Mouse (Mus musculus): ENCODE results near the gene Col8a1. TPM values are rescaled to one million over a fixed set of nuclear protein-coding genes. Genes with fewer than 3 reads are reported as not detected.

Col8a1 gene
- polyA plus RNA-seq, 1 experiment from 2014 or later, result 0.73 TPM

- H3K4me3 ChIP-seq (ENCODE audit: low read length), result no peak overlapping the region
- 94% methylated on average over 5 of the region's 5 CpGs for WGBS
These were observed 55.8 kb downstream of the Col8a1 start for GRCm38 (mm10) chr16:57698733-57699132.

GRCm38 (mm10) chr16:57694694-57695093 lies 59.8 kb downstream of the Col8a1 start:
- Histone ChIP-seq H3K4me3 (ENCODE audit: low read length) (no peak overlapping the region), H3K36me3 (ENCODE audit: control insufficient read depth, insufficient read depth, low read length) (no peaks in the 10 kb centered on the region), H3K4me1 (ENCODE audit: control insufficient read depth, insufficient read depth, low read length) (no peaks in the 10 kb centered on the region), H3K27ac (ENCODE audit: low read depth, low read length) (no peak overlapping the region), H3K9ac (ENCODE audit: low read depth, low read length) (no peak overlapping the region), H3K27me3 (ENCODE audit: control insufficient read depth, insufficient read depth, low read length) (no peaks in the 10 kb centered on the region), H3K9me3 (ENCODE audit: control insufficient read depth, low read length) (no peaks in the 10 kb centered on the region), H3K4me2 (replicated peaks; ENCODE audit: low read depth, low read length) (no peak overlapping the region)
- 55% methylated on average over 1 of the region's 1 CpGs for WGBS
- ATAC-seq (ENCODE audit: low FRiP score, low TSS enrichment), result no peak

More at GRCm38 (mm10) chr16:57698733-57699132, 55.8 kb downstream of the Col8a1 start:
- no peaks in the 10 kb centered on the region for H3K36me3 ChIP-seq (ENCODE audit: control insufficient read depth, insufficient read depth, low read length)
- no peaks in the 10 kb centered on the region for H3K27me3 ChIP-seq (ENCODE audit: control insufficient read depth, insufficient read depth, low read length)
- no peaks in the 10 kb centered on the region for H3K4me1 ChIP-seq (ENCODE audit: control insufficient read depth, insufficient read depth, low read length)
- no peaks in the 10 kb centered on the region for H3K9me3 ChIP-seq (ENCODE audit: control insufficient read depth, low read length)
- no peak overlapping the region for H3K9ac ChIP-seq (ENCODE audit: low read depth, low read length)
- no peak overlapping the region for H3K4me2 ChIP-seq (replicated peaks; ENCODE audit: low read depth, low read length)
- H3K27ac ChIP-seq (ENCODE audit: low read depth, low read length), result no peak overlapping the region
- no peak for ATAC-seq (ENCODE audit: low FRiP score, low TSS enrichment)

DNA sequence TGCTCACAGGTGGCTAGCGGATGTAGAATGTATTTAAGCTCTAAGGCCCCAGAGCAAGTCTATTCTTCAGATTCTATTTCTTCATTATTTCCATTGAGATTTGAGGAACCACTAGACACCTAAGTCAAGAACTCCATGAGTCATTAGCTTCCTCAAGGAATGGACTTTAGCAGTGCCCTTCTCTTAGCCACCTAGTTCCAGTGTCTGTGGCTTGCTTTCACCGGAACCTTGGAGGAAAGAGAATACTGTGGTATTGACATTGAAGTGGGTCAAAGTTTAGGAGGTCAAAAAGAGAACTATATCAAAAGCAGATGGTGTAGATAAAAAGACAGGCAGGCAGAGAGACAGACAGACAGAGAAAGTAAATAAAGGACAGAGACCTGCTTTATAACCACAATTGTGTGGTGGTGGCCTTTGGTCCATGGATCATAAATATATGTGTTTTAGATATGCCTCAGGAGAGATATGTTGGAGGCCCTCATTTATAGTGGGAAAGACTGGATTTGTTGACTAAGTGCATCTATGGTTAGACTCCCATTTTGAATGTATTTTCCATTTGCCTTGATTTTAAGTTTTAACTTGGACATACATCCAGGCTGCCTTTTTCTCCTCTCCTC lies 60.5 kb downstream of the Col8a1 start:
- Histone ChIP-seq H3K4me3 (ENCODE audit: low read length) (no peak overlapping the region), H3K36me3 (ENCODE audit: control insufficient read depth, insufficient read depth, low read length) (no peaks in the 10 kb centered on the region), H3K9me3 (ENCODE audit: control insufficient read depth, low read length) (no peaks in the 10 kb centered on the region), H3K9ac (ENCODE audit: low read depth, low read length) (no peak overlapping the region), H3K27ac (ENCODE audit: low read depth, low read length) (no peak overlapping the region), H3K4me1 (ENCODE audit: control insufficient read depth, insufficient read depth, low read length) (no peaks in the 10 kb centered on the region), H3K4me2 (replicated peaks; ENCODE audit: low read depth, low read length) (no peak overlapping the region), H3K27me3 (ENCODE audit: control insufficient read depth, insufficient read depth, low read length) (no peaks in the 10 kb centered on the region)
- WGBS, result 74% methylated on average over 2 of the region's 2 CpGs
- no peak for ATAC-seq (ENCODE audit: low FRiP score, low TSS enrichment)

DNA sequence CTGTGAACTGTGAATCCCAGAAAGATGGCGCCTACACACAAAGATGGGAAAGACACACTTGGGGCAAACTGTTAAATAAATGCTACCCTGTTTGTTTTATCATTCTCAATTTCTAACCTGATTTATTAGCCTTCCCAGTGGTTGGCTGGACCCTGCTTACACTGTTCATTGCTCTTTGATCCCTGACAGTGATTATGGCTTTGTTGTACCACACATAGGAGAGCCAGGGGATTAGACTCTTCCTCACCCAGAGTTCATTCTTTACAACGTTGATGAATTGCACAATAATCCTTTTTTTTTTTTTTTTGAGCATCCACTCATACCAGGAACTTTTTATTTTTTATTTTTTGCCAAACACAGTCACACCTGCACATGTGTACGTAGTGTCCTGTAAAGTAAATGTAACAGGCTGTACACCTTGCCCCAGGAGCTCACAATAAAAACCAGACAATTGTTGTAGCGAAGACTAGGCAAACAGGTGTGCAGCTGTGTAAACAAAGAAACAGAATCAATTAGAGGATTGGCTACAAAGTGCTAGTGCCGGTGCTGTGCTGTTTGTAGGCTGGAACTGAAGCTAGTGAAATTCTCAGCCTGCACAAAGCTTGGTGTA lies 68.6 kb downstream of the Col8a1 start:
- no peaks in the 10 kb centered on the region for H3K9me3 ChIP-seq (ENCODE audit: control insufficient read depth, low read length)
- no peak overlapping the region for H3K4me3 ChIP-seq (ENCODE audit: low read length)
- no peak for ATAC-seq (ENCODE audit: low FRiP score, low TSS enrichment)
- whole genome bisulfite sequencing, result 42% methylated on average over 5 of the region's 5 CpGs
- H3K9ac ChIP-seq (ENCODE audit: low read depth, low read length), result no peak overlapping the region
- H3K27me3 ChIP-seq (ENCODE audit: control insufficient read depth, insufficient read depth, low read length), result no peaks in the 10 kb centered on the region
- H3K27ac ChIP-seq (ENCODE audit: low read depth, low read length), result no peak overlapping the region
- H3K4me2 ChIP-seq (replicated peaks; ENCODE audit: low read depth, low read length), result no peak overlapping the region
- no peaks in the 10 kb centered on the region for H3K4me1 ChIP-seq (ENCODE audit: control insufficient read depth, insufficient read depth, low read length)
- H3K36me3 ChIP-seq (ENCODE audit: control insufficient read depth, insufficient read depth, low read length), result no peaks in the 10 kb centered on the region

- 46% methylated on average over 2 of the region's 2 CpGs for WGBS
- Histone ChIP-seq H3K4me2 (replicated peaks; ENCODE audit: low read depth, low read length) (no peak overlapping the region), H3K36me3 (ENCODE audit: control insufficient read depth, insufficient read depth, low read length) (no peaks in the 10 kb centered on the region), H3K27ac (ENCODE audit: low read depth, low read length) (no peak overlapping the region), H3K27me3 (ENCODE audit: control insufficient read depth, insufficient read depth, low read length) (no peaks in the 10 kb centered on the region), H3K4me3 (ENCODE audit: low read length) (no peak overlapping the region), H3K9me3 (ENCODE audit: control insufficient read depth, low read length) (no peaks in the 10 kb centered on the region), H3K4me1 (ENCODE audit: control insufficient read depth, insufficient read depth, low read length) (no peaks in the 10 kb centered on the region), H3K9ac (ENCODE audit: low read depth, low read length) (no peak overlapping the region)
- ATAC-seq (ENCODE audit: low FRiP score, low TSS enrichment), result no peak
These were observed 82.3 kb downstream of the Col8a1 start for GRCm38 (mm10) chr16:57672251-57672650.

- Histone ChIP-seq H3K9me3 (ENCODE audit: control insufficient read depth, low read length) (no peaks in the 10 kb centered on the region), H3K4me1 (ENCODE audit: control insufficient read depth, insufficient read depth, low read length) (no peaks in the 10 kb centered on the region), H3K4me2 (replicated peaks; ENCODE audit: low read depth, low read length) (no peak overlapping the region), H3K36me3 (ENCODE audit: control insufficient read depth, insufficient read depth, low read length) (no peaks in the 10 kb centered on the region), H3K27ac (ENCODE audit: low read depth, low read length) (no peak overlapping the region), H3K9ac (ENCODE audit: low read depth, low read length) (no peak overlapping the region), H3K27me3 (ENCODE audit: control insufficient read depth, insufficient read depth, low read length) (no peaks in the 10 kb centered on the region), H3K4me3 (ENCODE audit: low read length) (no peak overlapping the region)
- ATAC-seq (ENCODE audit: low FRiP score, low TSS enrichment), result no peak
- WGBS, result 79% methylated on average over 2 of the region's 2 CpGs
These were observed 82.9 kb downstream of the Col8a1 start for GRCm38 (mm10) chr16:57671637-57672036.

DNA sequence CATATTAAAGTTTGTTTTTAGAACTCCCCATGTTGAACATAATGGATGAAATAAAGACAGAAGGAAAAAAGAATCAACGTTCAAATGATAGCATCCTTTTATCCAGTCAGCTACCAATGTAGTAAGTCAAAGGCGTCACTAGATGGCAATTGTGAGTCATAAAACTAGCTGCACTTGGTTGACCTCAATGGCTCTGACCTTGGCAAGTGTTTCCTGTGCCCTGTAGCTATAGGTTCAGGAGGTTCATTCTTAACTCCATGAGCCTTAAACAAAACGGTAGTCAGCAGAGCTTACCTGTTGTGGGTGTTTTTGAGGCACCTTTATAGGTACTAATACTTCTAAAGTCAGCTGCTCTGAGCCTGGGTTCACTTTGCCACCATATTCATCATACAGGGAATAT lies 85.2 kb downstream of the Col8a1 start:
- H3K36me3 ChIP-seq (ENCODE audit: control insufficient read depth, insufficient read depth, low read length), result no peaks in the 10 kb centered on the region
- no peak overlapping the region for H3K9ac ChIP-seq (ENCODE audit: low read depth, low read length)
- H3K4me1 ChIP-seq (ENCODE audit: control insufficient read depth, insufficient read depth, low read length), result no peaks in the 10 kb centered on the region
- H3K27me3 ChIP-seq (ENCODE audit: control insufficient read depth, insufficient read depth, low read length), result no peaks in the 10 kb centered on the region
- no peak overlapping the region for H3K4me3 ChIP-seq (ENCODE audit: low read length)
- H3K4me2 ChIP-seq (replicated peaks; ENCODE audit: low read depth, low read length), result no peak overlapping the region
- no peaks in the 10 kb centered on the region for H3K9me3 ChIP-seq (ENCODE audit: control insufficient read depth, low read length)
- ATAC-seq (ENCODE audit: low FRiP score, low TSS enrichment), result peak; percentile 24; the same call in 1 of the 2 replicates
- no peak overlapping the region for H3K27ac ChIP-seq (ENCODE audit: low read depth, low read length)
- 19% methylated on average over 3 of the region's 3 CpGs for WGBS

GRCm38 (mm10) chr16:57662661-57663060 lies 91.9 kb downstream of the Col8a1 start:
- H3K4me2 ChIP-seq (replicated peaks; ENCODE audit: low read depth, low read length), result no peak overlapping the region
- no peak for ATAC-seq (ENCODE audit: low FRiP score, low TSS enrichment)
- H3K27me3 ChIP-seq (ENCODE audit: control insufficient read depth, insufficient read depth, low read length), result no peaks in the 10 kb centered on the region
- H3K9me3 ChIP-seq (ENCODE audit: control insufficient read depth, low read length), result no peaks in the 10 kb centered on the region
- no peak overlapping the region for H3K4me3 ChIP-seq (ENCODE audit: low read length)
- no peaks in the 10 kb centered on the region for H3K36me3 ChIP-seq (ENCODE audit: control insufficient read depth, insufficient read depth, low read length)
- 50% methylated on average over 3 of the region's 3 CpGs for WGBS
- no peaks in the 10 kb centered on the region for H3K4me1 ChIP-seq (ENCODE audit: control insufficient read depth, insufficient read depth, low read length)
- H3K9ac ChIP-seq (ENCODE audit: low read depth, low read length), result no peak overlapping the region
- H3K27ac ChIP-seq (ENCODE audit: low read depth, low read length), result no peak overlapping the region

DNA sequence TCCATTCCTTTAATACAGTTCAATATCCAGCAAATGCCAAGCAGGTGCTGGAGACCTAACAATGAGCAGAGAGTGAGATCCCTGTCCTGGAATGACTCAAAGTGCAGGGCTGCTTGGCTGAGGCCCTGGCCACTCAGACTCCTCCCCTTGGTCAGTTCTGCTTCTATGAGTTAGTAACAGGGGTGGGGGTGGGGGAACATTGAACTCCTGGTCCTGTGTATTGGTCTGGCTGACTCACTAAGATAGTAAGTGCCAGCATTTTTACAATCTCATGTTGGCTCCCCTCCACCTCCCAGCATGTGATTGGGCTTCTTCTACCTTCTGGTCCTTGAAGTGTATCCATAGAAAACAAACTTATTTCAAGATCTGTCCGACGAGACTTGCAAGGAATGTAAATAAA lies 104.6 kb downstream of the Col8a1 start:
- Histone ChIP-seq H3K4me1 (ENCODE audit: control insufficient read depth, insufficient read depth, low read length) (0 out of 2 replicates have a peak, but pooled peaks cover 4% of the 10 kb centered on the region), H3K9ac (ENCODE audit: low read depth, low read length) (no peak overlapping the region), H3K27ac (ENCODE audit: low read depth, low read length) (no peak overlapping the region), H3K27me3 (ENCODE audit: control insufficient read depth, insufficient read depth, low read length) (no peaks in the 10 kb centered on the region), H3K4me2 (replicated peaks; ENCODE audit: low read depth, low read length) (no peak overlapping the region), H3K9me3 (ENCODE audit: control insufficient read depth, low read length) (no peaks in the 10 kb centered on the region), H3K4me3 (ENCODE audit: low read length) (no peak overlapping the region), H3K36me3 (ENCODE audit: control insufficient read depth, insufficient read depth, low read length) (no peaks in the 10 kb centered on the region)
- WGBS, result 54% methylated on average over 2 of the region's 2 CpGs
- peak; percentile 76; the same call in 1 of the 2 replicates for ATAC-seq (ENCODE audit: low FRiP score, low TSS enrichment)
